Mouse (Mus musculus): ENCODE data around the gene Dppa5a. TPM values are rescaled to one million over a fixed set of nuclear protein-coding genes. Genes with fewer than 3 reads are reported as not detected.

Dppa5a gene
- polyA plus RNA-seq, 1 experiment from 2014 or later: not detected

DNA sequence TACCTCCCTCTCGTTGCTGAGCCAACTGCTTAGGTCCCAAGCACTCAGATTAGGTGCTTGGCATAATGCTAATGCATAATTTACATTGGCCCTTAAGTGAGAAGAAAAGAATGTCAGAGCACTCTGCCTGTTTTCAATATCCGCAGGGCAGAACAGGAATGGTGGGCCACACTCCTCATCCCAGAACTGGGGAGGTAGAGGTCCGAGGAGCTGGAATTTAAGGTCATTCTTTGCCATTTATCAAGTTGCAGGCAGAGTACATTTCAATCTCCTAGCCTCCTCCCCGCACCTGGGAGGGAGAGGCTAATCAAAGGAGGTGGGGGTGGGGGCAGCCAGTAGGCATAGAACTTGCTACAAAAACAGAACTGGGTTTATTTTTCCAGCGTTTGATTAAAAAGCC is 6.4 kb upstream of the Dppa5a start:
- Histone ChIP-seq H3K27ac (no peak overlapping the region), H3K36me3 (ENCODE audit: inconsistent target) (no peaks in the 10 kb centered on the region), H3K79me2 (ENCODE audit: inconsistent target) (no peaks in the 10 kb centered on the region), H3K4me3 (ENCODE audit: inconsistent target) (no peak overlapping the region)
- WGBS (ENCODE audit: missing documents): 89% methylated on average over 5 of the region's 5 CpGs

DNA sequence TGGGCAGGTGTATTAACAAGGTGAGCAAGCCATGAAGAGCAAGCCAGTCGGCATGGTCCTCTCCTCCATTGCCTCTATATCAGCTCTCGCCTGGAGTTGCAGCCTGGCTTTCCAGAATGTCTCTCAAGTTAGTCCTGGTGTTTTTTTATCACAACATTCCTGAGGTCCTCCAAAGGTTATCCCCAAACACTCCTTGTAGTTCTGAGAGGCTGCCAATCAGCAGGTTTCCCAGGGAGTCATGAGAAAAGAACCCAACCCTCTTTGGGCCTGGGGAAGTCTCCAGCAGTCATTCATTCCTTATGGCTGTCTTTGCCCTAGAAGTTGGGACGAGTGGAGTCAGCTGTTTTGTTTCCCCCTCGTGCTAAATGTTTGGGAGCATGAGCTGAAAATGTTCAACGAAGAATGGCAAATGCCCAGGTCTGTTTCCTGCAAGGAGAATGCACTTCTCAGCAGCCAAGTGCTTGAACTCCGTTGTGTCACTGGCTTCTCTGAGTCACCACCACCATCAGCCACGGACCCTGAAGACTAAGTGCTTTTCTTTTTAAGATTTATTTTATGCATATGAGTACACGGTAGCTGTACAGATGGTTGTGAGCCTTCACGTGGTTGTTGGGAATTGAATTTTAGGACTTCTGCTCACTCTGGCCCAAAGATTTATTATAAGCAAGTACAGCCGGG is 5.0 kb upstream of the Dppa5a start:
- no peaks in the 10 kb centered on the region for H3K36me3 ChIP-seq (ENCODE audit: inconsistent target)
- no peak overlapping the region for H3K27ac ChIP-seq
- WGBS (ENCODE audit: missing documents): 80% methylated on average over 10 of the region's 10 CpGs
- H3K79me2 ChIP-seq (ENCODE audit: inconsistent target): no peaks in the 10 kb centered on the region
- H3K4me3 ChIP-seq (ENCODE audit: inconsistent target): no peak overlapping the region

DNA sequence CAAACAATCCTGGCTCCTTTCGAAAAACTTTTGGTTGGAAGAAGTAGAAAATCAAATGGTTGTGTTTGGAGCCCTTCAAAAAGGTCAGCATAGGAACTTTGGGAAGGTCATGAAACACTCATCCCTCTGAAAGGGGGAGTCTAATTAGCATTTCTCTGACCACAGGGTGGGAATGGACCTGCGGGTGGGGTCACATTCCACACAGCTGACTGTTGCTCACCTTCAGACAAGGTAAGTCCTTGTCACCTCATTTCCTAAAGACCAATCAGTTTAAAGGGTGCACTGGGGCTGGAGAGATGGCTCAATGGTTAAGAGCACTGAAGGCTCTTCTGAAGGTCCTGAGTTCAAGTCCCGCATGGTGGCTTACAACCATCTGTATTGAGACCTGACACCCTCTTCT is 3.5 kb upstream of the Dppa5a start:
- Histone ChIP-seq H3K27ac (no peak overlapping the region), H3K4me3 (ENCODE audit: inconsistent target) (no peak overlapping the region), H3K36me3 (ENCODE audit: inconsistent target) (no peaks in the 10 kb centered on the region), H3K79me2 (ENCODE audit: inconsistent target) (no peaks in the 10 kb centered on the region)
- WGBS (ENCODE audit: missing documents): 100% methylated on average over 3 of the region's 3 CpGs

DNA sequence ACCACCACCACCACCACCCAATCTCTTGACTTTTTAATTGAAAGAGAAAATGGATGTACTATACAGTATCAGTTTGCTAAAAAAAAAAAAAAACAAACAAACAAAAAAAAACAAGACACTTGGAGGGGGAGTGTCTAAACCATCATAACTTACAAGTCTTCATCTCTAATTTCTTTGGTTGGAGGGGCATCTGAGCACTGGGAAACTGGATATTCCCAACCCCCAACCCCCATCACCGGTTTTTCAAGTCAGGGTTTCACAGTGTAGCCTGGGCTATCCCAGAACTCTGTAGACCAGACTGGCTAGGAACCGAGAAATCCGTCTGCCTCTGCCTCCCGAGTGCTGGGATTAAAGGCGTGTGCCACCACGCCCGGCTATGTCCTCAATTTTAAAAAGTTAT is 1.8 kb upstream of the Dppa5a start:
- no peaks in the 10 kb centered on the region for H3K36me3 ChIP-seq (ENCODE audit: inconsistent target)
- H3K4me3 ChIP-seq (ENCODE audit: inconsistent target): no peak overlapping the region
- no peaks in the 10 kb centered on the region for H3K79me2 ChIP-seq (ENCODE audit: inconsistent target)
- no peak overlapping the region for H3K27ac ChIP-seq
- WGBS (ENCODE audit: missing documents): 90% methylated on average over 7 of the region's 7 CpGs

DNA sequence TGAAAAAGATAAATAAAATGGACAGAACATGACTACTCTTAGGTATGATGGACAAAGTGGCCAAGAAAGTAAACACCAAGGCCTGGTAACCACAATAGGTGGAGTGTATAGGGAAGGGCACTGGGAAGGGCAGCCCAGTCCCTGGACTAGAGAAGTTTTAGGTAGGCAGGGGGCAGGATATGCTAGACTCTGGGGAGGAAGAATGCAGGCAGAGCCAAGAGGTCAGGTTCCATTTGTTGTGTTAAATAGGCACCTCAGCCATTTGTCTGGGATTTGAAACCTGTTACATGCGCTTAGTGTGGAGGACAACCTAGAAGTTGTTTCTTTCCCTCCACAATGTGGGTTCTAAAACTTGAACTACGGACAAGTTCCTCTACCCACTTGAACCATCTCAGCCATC is 1.4 kb upstream of the Dppa5a start:
- 93% methylated on average over 2 of the region's 2 CpGs for WGBS (ENCODE audit: missing documents)

DNA sequence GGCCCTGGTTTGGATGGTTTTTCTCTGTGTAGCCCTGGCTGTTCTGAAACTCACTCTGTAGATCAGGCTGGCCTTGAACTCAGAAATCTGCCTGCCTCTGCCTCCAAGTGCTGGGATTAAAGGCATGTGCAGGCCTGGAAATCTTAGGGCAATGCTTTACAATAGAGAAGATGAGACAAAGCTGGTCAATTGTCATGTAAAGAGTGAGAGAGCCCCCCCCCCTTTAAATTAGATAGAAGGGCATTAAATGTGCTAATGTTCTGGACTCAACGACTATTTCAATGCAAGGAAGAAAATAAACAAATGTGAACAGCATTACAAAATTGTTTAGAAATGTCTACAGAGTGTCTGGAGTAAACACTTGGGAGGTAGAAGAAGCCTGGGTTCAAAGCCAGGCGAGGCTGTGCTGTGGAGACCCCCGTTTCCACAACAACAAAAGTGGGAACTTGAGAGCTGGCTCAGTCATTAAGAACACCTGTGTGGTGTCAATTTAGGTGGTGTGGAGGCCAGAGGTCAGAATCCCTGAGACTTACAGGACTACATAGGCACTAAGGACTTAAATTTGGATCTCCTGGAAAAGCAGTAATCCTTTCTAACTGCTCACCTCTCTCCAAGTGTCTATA is 805 bp upstream of the Dppa5a start:
- Histone ChIP-seq H3K36me3 (ENCODE audit: inconsistent target) (no peaks in the 10 kb centered on the region), H3K27ac (no peak overlapping the region), H3K79me2 (ENCODE audit: inconsistent target) (no peaks in the 10 kb centered on the region), H3K4me3 (ENCODE audit: inconsistent target) (no peak overlapping the region)
- WGBS (ENCODE audit: missing documents): 95% methylated on average over 3 of the region's 3 CpGs

More for the DNA sequence above, 1.4 kb upstream of the Dppa5a start:
- Histone ChIP-seq H3K27ac (no peak overlapping the region), H3K4me3 (ENCODE audit: inconsistent target) (no peak overlapping the region), H3K79me2 (ENCODE audit: inconsistent target) (no peaks in the 10 kb centered on the region), H3K36me3 (ENCODE audit: inconsistent target) (no peaks in the 10 kb centered on the region)

DNA sequence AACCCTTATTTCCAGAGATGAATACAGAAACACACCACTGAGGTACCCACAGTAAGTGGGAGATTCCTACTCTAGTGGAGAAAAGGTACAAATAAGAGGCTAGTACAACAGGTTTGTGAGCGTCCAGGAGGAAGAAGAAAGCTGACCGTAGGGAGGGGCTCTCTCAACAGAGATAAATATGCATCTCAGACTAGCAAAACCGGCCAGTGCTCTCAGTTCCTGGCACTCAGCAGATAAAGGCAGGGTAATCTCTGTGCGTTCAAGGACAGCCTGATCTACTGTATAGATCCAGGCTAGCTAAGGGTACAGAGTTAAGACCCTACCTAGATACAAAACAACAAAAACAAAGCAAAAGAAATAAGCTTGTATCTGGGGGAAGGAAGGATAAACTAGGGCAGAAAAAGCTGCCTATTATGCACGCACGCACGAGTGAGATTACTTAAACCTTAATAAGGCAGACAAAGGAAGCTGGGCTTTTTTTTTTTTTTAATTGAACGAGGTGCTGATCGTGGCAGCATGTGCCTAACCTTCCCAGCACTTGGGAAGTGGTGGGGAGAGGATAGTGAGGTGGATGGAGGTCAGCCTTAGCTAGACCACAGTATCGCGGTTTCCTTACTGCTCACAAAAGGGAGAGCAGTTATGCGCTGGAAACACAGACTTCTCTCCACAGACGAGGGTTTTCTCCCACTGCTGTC is 2.0 kb downstream of the Dppa5a start:
- H3K27ac ChIP-seq: no peak overlapping the region
- H3K79me2 ChIP-seq (ENCODE audit: inconsistent target): no peaks in the 10 kb centered on the region
- 54% methylated on average over 11 of the region's 13 CpGs for WGBS (ENCODE audit: missing documents)
- H3K36me3 ChIP-seq (ENCODE audit: inconsistent target): no peaks in the 10 kb centered on the region
- no peak overlapping the region for H3K4me3 ChIP-seq (ENCODE audit: inconsistent target)

DNA sequence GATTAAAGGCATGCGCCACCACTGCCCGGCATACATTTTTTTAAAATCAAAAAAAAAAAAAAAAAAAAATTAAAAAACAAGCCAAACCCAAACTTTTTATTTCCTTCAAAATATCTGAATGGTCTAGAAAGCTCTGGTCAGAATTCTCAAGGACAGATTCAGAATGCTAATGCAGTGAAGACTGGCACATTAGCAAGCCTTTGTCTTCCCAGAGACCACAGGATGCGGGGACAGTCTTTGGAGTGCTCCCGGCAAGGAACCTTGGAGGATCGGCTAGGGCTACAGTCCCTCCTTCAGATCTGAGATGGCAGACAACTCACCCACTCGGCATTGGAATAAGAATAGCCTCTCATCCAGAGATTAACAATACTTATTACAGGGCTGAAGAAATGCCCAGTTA is 3.3 kb downstream of the Dppa5a start:
- Histone ChIP-seq H3K4me3 (ENCODE audit: inconsistent target) (no peak overlapping the region), H3K36me3 (ENCODE audit: inconsistent target) (no peaks in the 10 kb centered on the region), H3K79me2 (ENCODE audit: inconsistent target) (no peaks in the 10 kb centered on the region), H3K27ac (no peak overlapping the region)
- 92% methylated on average over 6 of the region's 6 CpGs for WGBS (ENCODE audit: missing documents)

DNA sequence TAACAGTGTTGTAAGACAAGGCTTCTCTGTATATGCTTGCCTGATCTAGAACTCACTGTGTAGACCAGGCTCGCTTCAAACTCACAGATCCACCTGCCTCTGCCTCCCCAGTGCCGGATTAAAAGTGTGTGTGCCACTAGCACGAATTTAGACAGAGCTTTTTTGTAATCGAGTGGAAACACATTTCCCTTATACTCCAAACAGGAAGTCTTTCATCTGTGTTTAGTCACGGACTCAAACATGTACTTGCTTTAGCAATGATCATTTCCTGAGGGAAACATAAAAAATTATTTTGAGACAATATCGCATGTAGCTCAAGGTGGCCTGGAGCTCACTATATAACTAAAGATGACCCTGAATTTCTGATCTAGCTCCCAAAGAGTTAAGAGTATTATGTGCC is 4.6 kb downstream of the Dppa5a start:
- Histone ChIP-seq H3K79me2 (ENCODE audit: inconsistent target) (no peaks in the 10 kb centered on the region), H3K4me3 (ENCODE audit: inconsistent target) (no peak overlapping the region), H3K36me3 (ENCODE audit: inconsistent target) (no peaks in the 10 kb centered on the region), H3K27ac (no peak overlapping the region)
- 5% methylated on average over 6 of the region's 6 CpGs for WGBS (ENCODE audit: missing documents)

DNA sequence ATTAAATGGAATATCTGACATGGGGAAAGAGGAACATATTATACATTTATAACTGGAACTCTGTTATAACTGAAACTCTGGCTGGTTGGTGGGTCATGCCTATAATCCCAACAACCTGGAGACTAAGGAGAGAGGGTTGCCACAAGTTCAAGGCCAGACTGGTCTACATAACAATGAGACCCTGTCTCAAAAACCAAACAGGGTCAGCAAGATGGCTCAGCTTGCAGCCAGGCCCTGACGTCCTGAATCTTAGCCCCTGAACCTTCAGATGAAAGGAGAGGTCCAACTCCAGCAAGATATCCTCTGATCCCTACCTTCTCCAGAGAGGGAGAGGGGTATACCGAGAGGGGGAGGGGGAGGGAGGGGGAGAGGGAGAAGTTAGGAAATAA is 7.5 kb downstream of the Dppa5a start:
- H3K4me3 ChIP-seq (ENCODE audit: inconsistent target): no peak overlapping the region
- H3K27ac ChIP-seq: no peak overlapping the region
- no peaks in the 10 kb centered on the region for H3K36me3 ChIP-seq (ENCODE audit: inconsistent target)
- H3K79me2 ChIP-seq (ENCODE audit: inconsistent target): no peaks in the 10 kb centered on the region
- WGBS (ENCODE audit: missing documents): 100% methylated on average over 1 of the region's 2 CpGs

DNA sequence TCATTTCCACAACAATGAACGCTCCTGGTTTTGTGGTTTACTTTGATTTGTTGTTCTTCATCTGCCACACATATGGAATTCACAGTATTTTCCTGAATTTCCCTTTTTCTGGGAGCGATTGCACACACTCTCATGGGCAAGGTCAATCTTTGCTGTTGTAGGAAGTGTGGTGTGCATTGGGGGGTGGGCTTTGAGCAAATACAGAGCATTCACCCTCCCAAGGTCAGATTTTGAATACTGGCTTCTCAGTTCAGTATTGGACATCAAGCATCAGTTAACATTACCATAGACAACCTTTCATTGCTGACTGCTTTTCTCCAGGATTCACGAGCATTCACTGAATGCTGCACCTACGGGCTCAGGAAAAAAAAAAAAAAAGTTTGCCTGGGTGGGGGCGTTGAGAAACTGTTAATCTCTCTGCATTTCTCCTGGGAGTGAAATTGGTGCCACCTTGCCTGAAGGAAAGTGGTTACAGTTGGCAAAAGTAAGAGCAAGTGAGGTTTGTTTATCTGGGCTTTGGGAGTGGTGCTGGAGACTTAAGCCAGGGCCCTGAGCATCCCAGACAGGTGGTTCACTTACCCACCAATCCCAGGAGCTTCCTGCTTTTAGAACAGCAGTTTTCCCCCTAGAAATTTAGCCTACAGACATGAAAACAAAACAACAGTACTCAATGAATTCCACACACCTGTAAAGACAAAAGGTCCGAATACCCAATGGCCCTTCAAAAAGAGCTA is 8.1 kb downstream of the Dppa5a start:
- Histone ChIP-seq H3K27ac (no peak overlapping the region), H3K79me2 (ENCODE audit: inconsistent target) (no peaks in the 10 kb centered on the region), H3K36me3 (ENCODE audit: inconsistent target) (no peaks in the 10 kb centered on the region), H3K4me3 (ENCODE audit: inconsistent target) (no peak overlapping the region)
- 93% methylated on average over 6 of the region's 6 CpGs for WGBS (ENCODE audit: missing documents)

DNA sequence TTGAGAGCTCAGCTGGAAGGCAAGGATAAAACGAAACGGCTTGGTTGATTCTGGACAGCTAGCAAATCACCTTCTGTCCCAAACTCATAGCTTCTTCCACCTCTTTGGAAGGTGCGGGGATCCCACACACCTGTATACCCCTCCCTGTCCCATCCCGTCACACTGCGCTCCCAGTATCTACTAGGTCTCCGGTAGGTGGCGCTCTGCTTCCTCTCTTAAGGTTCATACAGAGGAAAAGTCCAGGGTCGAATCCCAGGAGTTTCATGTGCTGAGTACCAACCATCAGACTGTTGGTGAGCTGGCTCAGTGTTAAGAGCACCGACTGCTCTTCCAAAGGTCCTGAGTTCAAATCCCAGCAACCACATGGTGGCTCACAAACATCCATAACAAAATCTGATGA is 9.9 kb downstream of the Dppa5a start:
- Histone ChIP-seq H3K4me3 (ENCODE audit: inconsistent target) (no peak overlapping the region), H3K27ac (no peak overlapping the region), H3K79me2 (ENCODE audit: inconsistent target) (no peaks in the 10 kb centered on the region), H3K36me3 (ENCODE audit: inconsistent target) (no peaks in the 10 kb centered on the region)
- 15% methylated on average over 9 of the region's 9 CpGs for WGBS (ENCODE audit: missing documents)

DNA sequence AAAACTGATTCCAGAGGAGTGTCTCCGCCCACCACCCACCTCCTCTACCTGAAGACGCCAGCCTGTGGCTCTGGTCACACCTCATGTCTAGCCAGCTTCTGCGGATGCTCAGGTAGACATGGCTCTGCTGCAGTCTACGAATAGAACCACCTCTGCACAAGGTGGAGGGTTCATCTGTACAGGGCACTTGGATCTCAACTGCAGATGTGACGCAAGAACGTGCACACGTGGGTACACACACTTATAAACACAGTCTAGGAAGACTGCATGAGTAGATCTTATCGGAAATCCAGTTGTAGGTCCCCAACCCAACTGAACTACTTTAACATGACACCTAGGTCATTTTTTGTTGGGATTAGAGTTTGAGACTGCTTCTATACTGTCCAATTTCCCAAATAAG is 12.4 kb downstream of the Dppa5a start, which contains the start of gene Gsta2:
Gene Gsta2 (minus strand): TSS at position 178 of the 400 bp plus-strand sequence.
- Histone ChIP-seq H3K27ac (no peak within 1 kb of the TSS), H3K36me3 (ENCODE audit: inconsistent target) (no peaks in the 10 kb centered on the region), H3K4me3 (ENCODE audit: inconsistent target) (no peak within 1 kb of the TSS), H3K79me2 (ENCODE audit: inconsistent target) (no peaks in the 10 kb centered on the region)
- WGBS (ENCODE audit: missing documents): 92% methylated on average over 7 of the region's 8 CpGs

DNA sequence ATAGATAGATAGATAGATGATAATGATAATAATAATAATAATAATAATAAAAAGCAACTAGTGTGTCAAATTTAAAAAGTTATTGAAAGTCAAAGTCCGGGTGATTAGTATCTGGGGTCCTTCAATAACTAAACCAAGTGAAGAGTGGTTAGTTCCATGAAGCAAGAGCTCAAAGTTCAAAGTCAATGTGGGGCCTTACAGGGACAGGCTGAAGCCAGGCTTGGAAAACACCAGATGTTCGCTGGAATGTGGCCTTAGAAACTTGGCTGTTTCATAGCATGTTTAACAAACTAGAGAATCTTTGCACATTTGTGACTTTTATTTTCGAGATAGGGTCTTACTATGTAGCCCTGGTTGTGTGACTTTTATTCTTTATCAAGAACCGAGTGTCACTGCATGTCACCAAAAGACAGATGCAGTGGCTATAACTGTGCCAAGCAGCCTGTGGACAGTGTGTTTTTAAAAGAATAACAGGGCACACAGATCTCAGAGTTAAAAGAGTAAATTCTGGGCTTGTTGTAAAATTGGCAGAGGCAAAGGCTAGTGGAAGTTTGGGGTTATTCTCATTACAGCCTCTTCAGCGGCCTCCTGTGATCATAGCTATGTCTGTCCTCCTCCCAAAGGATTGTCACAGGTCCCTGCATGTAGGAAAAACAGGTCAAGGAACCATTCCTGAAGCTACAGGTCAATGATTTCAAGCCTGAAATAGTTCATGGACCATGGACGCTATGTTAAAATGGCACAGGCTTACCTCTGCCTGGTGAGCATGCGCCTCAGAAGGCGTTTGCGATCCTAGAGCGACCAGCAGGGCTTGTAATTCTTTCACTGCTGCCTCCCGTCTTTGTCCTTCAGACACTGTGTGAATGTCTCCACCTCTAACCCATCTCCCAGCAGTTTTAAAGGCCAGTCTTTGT is 13.1 kb downstream of the Dppa5a start:
- Histone ChIP-seq H3K36me3 (ENCODE audit: inconsistent target) (no peaks in the 10 kb centered on the region), H3K27ac (no peak overlapping the region), H3K4me3 (ENCODE audit: inconsistent target) (no peak overlapping the region), H3K79me2 (ENCODE audit: inconsistent target) (no peaks in the 10 kb centered on the region)
- WGBS (ENCODE audit: missing documents): 93% methylated on average over 11 of the region's 11 CpGs
